Mouse (Mus musculus) erythroblast, adult 5-6 weeks (primary cell): Measurements from ENCODE around the gene Nt5c3b. TPM values are rescaled to one million over a fixed set of nuclear protein-coding genes. Genes with fewer than 3 reads are reported as not detected.

ENCODE experiments used
- ATAC-seq: replicated peaks from 2 replicates; pipeline ENCODE4 v1.8.0; 2016; ENCODE audit warnings: moderate number of reproducible peaks, mild to moderate bottlenecking, moderate TSS enrichment, inconsistent platforms; ENCODE audit not compliant: poor library complexity, low FRiP score, severe bottlenecking
- total RNA-seq, 2 experiments: library from RNA; stranded (forward) in 1 of 2; stranded (reverse) in 1 of 2; fragments of 150-400 nt in 1 of 2; fragments of 200-764, 138-1000 nt in 1 of 2; gene quantifications; 2 replicates each; pipeline versions ENCODE4 v1.2.3 to v1.2.4; 2015 to 2017; ENCODE audit warnings: low replicate concordance in 2 of 2

Gene Nt5c3b
- total RNA-seq, 2 experiments from 2014 or later, result 1.7 to 2.1 TPM

DNA sequence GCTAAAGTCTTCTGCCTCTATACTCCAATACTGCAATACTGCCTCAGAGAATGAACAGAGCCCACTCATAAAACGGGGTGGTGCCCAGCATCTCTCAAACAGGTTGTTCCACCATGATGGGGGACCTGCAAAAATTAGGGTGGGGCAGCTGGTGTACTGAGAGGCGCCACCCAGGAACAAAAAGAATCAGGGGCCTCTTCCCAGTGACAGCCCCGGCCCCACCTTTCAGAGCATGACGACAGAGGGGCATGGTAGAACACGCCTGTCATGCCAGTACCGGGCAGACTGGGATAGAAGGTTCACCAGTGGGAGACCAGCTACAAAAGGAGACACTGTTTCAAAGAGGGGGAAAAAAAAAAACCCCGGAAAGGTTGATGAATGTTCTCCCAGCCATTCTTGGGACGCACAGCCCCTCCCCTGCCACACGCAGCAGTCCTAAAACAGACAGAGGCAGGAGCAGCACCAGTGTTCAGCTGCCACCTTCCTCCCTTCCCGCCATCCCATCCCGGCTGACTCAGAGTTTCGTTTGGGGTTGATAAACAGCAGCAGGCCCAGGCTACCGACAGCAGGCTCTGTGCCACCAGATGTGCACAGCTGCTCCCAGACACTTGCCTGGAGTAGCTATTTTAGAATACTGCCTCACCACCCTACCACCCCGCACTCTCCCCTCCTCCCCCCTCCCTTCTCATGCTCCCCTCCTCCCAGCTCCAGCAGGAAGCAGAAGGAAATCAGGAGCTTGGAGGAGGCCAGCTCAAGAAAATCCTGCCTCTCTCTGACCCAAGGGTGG, 53.8 kb downstream of the Nt5c3b start:
- no peak for ATAC-seq

DNA sequence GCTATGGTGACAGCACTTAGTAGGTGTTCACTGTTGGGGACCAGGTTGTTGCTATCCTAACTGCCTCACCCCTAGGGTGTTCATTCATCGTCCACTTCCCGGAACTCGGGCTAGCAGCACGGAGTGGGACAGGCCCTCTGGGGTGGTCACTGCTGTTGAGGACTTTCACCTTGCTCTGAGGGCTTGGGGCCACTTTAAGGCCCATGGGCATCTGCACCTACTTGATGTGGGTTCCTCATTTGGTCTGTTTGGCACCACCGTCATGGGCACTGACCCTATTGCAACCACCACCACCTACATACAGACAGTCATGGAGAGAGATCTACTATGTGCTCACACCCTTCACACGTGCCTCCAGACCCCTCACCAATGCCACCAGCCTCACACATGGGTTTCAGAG, 54.5 kb downstream of the Nt5c3b start:
- ATAC-seq, result no peak

DNA sequence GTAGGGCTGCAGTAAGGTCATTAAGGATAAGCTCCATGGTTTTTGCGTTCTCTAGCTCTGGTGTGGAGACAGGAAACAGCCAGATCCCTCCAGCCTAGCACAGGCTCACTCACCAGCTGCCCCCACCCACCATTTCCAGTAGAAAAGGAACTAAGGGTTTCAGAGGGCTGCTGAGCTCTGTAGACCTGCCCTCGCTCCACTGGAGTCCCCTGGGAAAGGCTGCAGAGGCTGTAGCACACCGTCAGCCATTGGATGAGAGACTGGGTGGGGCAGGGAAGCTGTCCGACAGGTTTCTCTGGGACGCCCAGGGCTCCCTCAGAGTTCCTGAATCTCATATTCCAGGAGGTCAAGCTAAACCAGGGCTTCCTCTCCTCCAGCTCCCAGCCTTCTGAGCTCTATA, 55.0 kb downstream of the Nt5c3b start:
- ATAC-seq, result no peak

GRCm38 (mm10) chr11:100385016-100385415, 56.6 kb downstream of the Nt5c3b start:
- ATAC-seq, result no peak

DNA sequence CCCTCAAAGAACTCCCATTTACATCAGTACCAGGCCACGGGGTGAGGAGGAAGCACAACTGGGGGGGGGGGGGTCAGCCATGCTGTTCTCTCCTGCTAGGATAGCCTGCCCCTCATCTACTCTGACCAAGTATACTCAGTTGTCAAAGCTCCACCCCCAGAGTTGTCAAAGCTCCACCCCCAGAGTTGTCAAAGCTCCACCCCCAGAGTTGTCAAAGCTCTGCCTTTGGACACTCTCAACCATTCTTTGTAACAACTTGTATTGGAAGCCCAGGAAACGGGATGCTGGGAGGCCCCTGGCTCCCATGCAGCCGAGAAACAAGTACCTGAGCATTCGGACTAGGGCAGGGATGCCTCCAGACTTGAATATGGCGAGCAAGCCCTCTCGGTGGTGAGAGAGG, 58.9 kb downstream of the Nt5c3b start:
- no peak for ATAC-seq

GRCm38 (mm10) chr11:100379311-100379710, 62.3 kb downstream of the Nt5c3b start:
- ATAC-seq, result no peak

GRCm38 (mm10) chr11:100378446-100378845, 63.2 kb downstream of the Nt5c3b start:
- ATAC-seq, result no peak

DNA sequence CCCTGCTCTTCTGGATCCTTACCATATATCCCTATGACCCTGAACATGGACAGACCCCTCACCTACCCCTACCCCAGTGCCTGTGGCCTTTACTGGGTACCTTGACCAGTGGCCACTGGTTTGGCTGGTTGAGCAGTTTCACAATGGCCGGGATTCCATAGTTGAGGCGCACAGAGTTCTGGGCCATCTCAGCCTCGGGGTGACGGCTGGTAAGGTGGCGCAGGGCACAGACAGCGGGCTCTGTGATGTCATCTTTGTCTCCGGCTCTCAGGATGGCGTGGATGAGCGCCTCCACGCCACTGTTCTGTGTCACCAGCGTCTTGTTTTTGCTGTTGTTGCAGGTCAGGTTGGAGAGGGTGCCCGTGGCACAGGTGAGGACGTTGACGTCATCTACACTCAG, 63.6 kb downstream of the Nt5c3b start:
- ATAC-seq, result no peak

GRCm38 (mm10) chr11:100376746-100377389, 64.7 kb downstream of the Nt5c3b start:
- ATAC-seq, result no peak

DNA sequence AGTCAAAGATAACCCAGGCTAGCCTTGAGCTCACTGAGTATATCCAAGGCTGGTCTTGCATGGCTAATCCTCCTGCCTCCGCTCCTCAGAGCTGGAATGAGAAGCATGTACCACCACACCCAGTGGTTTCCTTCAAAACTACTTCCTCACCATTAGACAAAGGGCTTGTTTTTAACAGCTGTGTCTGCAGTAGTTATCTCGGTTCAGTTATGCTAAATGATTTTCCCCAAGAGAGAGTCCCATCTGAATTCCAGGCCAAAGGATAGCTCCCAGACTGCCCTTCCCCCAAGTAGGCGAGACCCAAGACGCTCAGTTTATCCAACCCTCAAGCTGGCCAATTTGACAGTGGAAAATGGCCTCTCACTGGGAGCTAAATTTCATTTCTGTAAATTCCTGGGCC, 65.6 kb downstream of the Nt5c3b start:
- ATAC-seq, result no peak

DNA sequence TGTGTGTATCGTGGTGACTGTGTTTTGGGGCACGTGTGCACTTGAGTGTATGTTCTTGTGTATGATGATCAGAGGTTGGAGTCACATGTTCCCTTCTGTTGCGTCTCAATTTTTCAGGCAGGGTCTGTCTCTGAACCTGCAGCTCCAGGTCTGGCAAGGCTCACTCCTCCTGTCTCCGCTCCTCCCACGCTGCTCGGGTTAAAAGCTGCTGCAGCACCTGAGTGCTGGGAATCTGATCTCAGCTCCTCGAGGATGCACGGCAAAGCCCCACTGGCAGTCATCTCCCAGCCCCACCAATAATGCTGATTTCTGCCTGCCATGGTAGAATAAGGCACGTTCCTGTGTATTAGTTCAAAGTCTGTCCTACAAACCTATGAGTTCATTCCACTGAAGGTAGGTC, 66.5 kb downstream of the Nt5c3b start:
- ATAC-seq, result no peak

Other genes starting within 250 kb of the Nt5c3b start
- not detected in 2 replicates for gene Krt9, start 248.6 kb downstream of the Nt5c3b start, total RNA-seq (2015; ENCODE audit: low replicate concordance)
- gene Krt9, start 248.6 kb downstream of the Nt5c3b start, total RNA-seq (2017; ENCODE audit: low replicate concordance), result 0.28 TPM in 1 of 2 replicates, not detected in the other
- gene Krt14, start 234.3 kb downstream of the Nt5c3b start, total RNA-seq (2015; ENCODE audit: low replicate concordance), result not detected in 2 replicates
- gene Krt14, start 234.3 kb downstream of the Nt5c3b start, total RNA-seq (2017; ENCODE audit: low replicate concordance), result not detected in 2 replicates
- not detected in 2 replicates for gene Krt16, start 192.9 kb downstream of the Nt5c3b start, total RNA-seq (2015; ENCODE audit: low replicate concordance)
- not detected in 2 replicates for gene Krt16, start 192.9 kb downstream of the Nt5c3b start, total RNA-seq (2017; ENCODE audit: low replicate concordance)
- gene Krt17, start 180.8 kb downstream of the Nt5c3b start, total RNA-seq (2015; ENCODE audit: low replicate concordance), result not detected in 2 replicates
- gene Krt17, start 180.8 kb downstream of the Nt5c3b start, total RNA-seq (2017; ENCODE audit: low replicate concordance), result not detected in 2 replicates
- gene Krt42, start 171.9 kb downstream of the Nt5c3b start, total RNA-seq (2015; ENCODE audit: low replicate concordance), result not detected in 2 replicates
- not detected in 2 replicates for gene Krt42, start 171.9 kb downstream of the Nt5c3b start, total RNA-seq (2017; ENCODE audit: low replicate concordance)
- gene Eif1, start 121.9 kb downstream of the Nt5c3b start, total RNA-seq (2015; ENCODE audit: low replicate concordance), result 580 and 688 TPM in 2 replicates
- gene Eif1, start 121.9 kb downstream of the Nt5c3b start, total RNA-seq (2017; ENCODE audit: low replicate concordance), result 168 and 350 TPM in 2 replicates
- not detected in 2 replicates for gene Gast, start 107.4 kb downstream of the Nt5c3b start, total RNA-seq (2015; ENCODE audit: low replicate concordance)
- not detected in 2 replicates for gene Gast, start 107.4 kb downstream of the Nt5c3b start, total RNA-seq (2017; ENCODE audit: low replicate concordance)
- gene Hap1, start 85.7 kb downstream of the Nt5c3b start, total RNA-seq (2015; ENCODE audit: low replicate concordance), result not detected in 2 replicates
- gene Hap1, start 85.7 kb downstream of the Nt5c3b start, total RNA-seq (2017; ENCODE audit: low replicate concordance), result not detected in 2 replicates
- gene Jup, start 44.0 kb downstream of the Nt5c3b start, total RNA-seq (2015; ENCODE audit: low replicate concordance), result 1.5 and 2.3 TPM in 2 replicates
- gene Jup, start 44.0 kb downstream of the Nt5c3b start, total RNA-seq (2017; ENCODE audit: low replicate concordance), result 0.28 and 1.8 TPM in 2 replicates
- gene P3h4, start 27.0 kb downstream of the Nt5c3b start, total RNA-seq (2015; ENCODE audit: low replicate concordance), result not detected in 2 replicates
- gene P3h4, start 27.0 kb downstream of the Nt5c3b start, total RNA-seq (2017; ENCODE audit: low replicate concordance), result not detected in 2 replicates
- not detected in 2 replicates for gene Fkbp10, start 26.1 kb downstream of the Nt5c3b start, total RNA-seq (2015; ENCODE audit: low replicate concordance)
- not detected in 2 replicates for gene Fkbp10, start 26.1 kb downstream of the Nt5c3b start, total RNA-seq (2017; ENCODE audit: low replicate concordance)
- not detected in 2 replicates for gene Klhl10, start 109 bp upstream of the Nt5c3b start, total RNA-seq (2015; ENCODE audit: low replicate concordance)
- not detected in 2 replicates for gene Klhl10, start 109 bp upstream of the Nt5c3b start, total RNA-seq (2017; ENCODE audit: low replicate concordance)
- 2.3 and 3.7 TPM in 2 replicates for gene Klhl11, start 30.9 kb upstream of the Nt5c3b start, total RNA-seq (2015; ENCODE audit: low replicate concordance)
- gene Klhl11, start 30.9 kb upstream of the Nt5c3b start, total RNA-seq (2017; ENCODE audit: low replicate concordance), result 5.3 and 7.2 TPM in 2 replicates
- 29.0 and 34.4 TPM in 2 replicates for gene Acly, start 86.2 kb upstream of the Nt5c3b start, total RNA-seq (2015; ENCODE audit: low replicate concordance)
- 16.2 and 28.4 TPM in 2 replicates for gene Acly, start 86.2 kb upstream of the Nt5c3b start, total RNA-seq (2017; ENCODE audit: low replicate concordance)
- gene Ttc25, start 103.8 kb upstream of the Nt5c3b start, total RNA-seq (2015; ENCODE audit: low replicate concordance), result not detected in 2 replicates
- gene Ttc25, start 103.8 kb upstream of the Nt5c3b start, total RNA-seq (2017; ENCODE audit: low replicate concordance), result not detected in 2 replicates
- gene Cnp, start 133.1 kb upstream of the Nt5c3b start, total RNA-seq (2015; ENCODE audit: low replicate concordance), result 1.5 and 1.9 TPM in 2 replicates
- 4.3 and 4.5 TPM in 2 replicates for gene Cnp, start 133.1 kb upstream of the Nt5c3b start, total RNA-seq (2017; ENCODE audit: low replicate concordance)
- gene Nkiras2, start 177.4 kb upstream of the Nt5c3b start, total RNA-seq (2015; ENCODE audit: low replicate concordance), result 10.2 and 18.2 TPM in 2 replicates
- gene Nkiras2, start 177.4 kb upstream of the Nt5c3b start, total RNA-seq (2017; ENCODE audit: low replicate concordance), result 7.3 and 11.2 TPM in 2 replicates
- gene Dnajc7, start 178.4 kb upstream of the Nt5c3b start, total RNA-seq (2015; ENCODE audit: low replicate concordance), result 31.8 and 31.9 TPM in 2 replicates
- gene Dnajc7, start 178.4 kb upstream of the Nt5c3b start, total RNA-seq (2017; ENCODE audit: low replicate concordance), result 25.8 and 50.7 TPM in 2 replicates